Mouse (Mus musculus) heart, embryonic 13.5 days (tissue): ENCODE results near the gene Stap2. TPM values are rescaled to one million over a fixed set of nuclear protein-coding genes. Genes with fewer than 3 reads are reported as not detected.

Experiments
- ATAC-seq: fragments of 200-750 bp; cut with Nextera tagmentation; 2 replicates; pipeline ENCODE4 v1.8.0; 2017; ENCODE audit warnings: moderate TSS enrichment; ENCODE audit not compliant: insufficient number of reproducible peaks, low FRiP score, low TSS enrichment; ENCODE audit errors: extremely low read depth
- H3K27ac ChIP-seq: fragments of 300-500 bp; sonication (generic); replicated peaks from 2 replicates; pipeline ENCODE4 v1.5.1; 2015; ENCODE audit warnings: moderate library complexity, mild to moderate bottlenecking, inconsistent platforms
- H3K27me3 ChIP-seq: fragments of 300-500 bp; sonication (generic); replicated peaks from 2 replicates; pipeline ENCODE4 v1.6.1; 2015; ENCODE audit warnings: mild to moderate bottlenecking, inconsistent platforms
- H3K36me3 ChIP-seq: fragments of 300-500 bp; sonication (generic); 2 replicates; pipeline ENCODE4 v1.6.1; 2015; ENCODE audit warnings: mild to moderate bottlenecking, inconsistent platforms
- H3K4me1 ChIP-seq: fragments of 300-500 bp; sonication (generic); 2 replicates; pipeline ENCODE4 v1.6.1; 2015; ENCODE audit warnings: inconsistent platforms
- H3K4me2 ChIP-seq: fragments of 300-500 bp; sonication (generic); 2 replicates; pipeline ENCODE4 v1.6.1; 2015; ENCODE audit warnings: inconsistent platforms, mild to moderate bottlenecking, moderate library complexity
- H3K4me3 ChIP-seq: fragments of 300-500 bp; sonication (generic); 2 replicates; pipeline ENCODE4 v1.5.1; 2015; ENCODE audit warnings: moderate library complexity, mild to moderate bottlenecking, inconsistent platforms
- H3K9ac ChIP-seq: fragments of 300-500 bp; sonication (generic); 2 replicates; pipeline ENCODE4 v1.6.1; 2015; ENCODE audit warnings: inconsistent platforms, mild to moderate bottlenecking, moderate library complexity
- H3K9me3 ChIP-seq: fragments of 300-500 bp; sonication (generic); 2 replicates; pipeline ENCODE4 v1.6.1; 2016; ENCODE audit warnings: inconsistent platforms
- WGBS: fragments of 180-500 bp; shearing (Covaris S2); methylation state at CpG from one replicate; pipeline ENCODE4 v1.1.7; 2015; ENCODE audit warnings: mixed read lengths; 5-methylcytosine and 5-hydroxymethylcytosine counted together
- polyA plus RNA-seq: library from polyadenylated mRNA; unstranded; fragments of >200 nt; fragmentation: Nextera tagmentation; extraction: Ambion mirVana; gene quantifications from 2 replicates; pipeline ENCODE4 v1.2.1, GENCODE M21; 2015

Gene Stap2
- polyA plus RNA-seq, 1 experiment from 2014 or later, result 11.9 TPM

DNA sequence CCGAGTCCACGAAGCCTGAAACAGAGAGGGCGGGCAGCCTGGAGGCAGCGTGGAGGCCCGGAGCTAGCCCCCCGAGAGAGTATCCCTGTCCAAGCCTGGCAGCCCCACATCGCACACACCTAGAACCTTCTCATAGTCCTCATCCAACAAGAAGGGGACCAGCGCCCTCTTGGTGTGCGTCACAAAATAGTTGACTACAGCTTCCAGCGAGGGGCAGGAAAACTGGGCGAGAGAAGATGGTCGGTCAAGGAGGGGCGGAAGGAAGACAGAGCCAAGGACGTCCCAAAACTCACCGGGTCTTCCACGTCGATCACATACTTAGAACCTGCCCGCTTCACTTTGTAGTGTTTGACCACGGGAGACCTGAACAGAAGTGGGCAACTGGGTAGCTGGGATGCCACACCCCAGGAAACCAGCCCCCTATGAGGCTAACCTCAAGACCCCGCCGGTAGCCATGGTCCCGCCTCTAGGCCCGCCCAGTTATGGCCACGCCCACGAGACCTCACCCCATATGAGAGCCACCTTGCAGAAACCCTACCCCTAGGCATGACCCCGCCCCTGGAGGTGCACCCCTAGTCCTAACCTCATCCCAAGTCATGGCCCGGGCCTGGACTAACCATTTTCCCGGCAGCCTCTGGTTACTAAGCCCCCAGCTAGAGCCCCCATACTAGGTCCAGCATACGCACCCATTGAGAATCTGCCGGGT, 5.4 kb downstream of the Stap2 start:
- Histone ChIP-seq H3K4me2 (peak overlapping the region; percentile 47), H3K9ac (0 out of 2 replicates have a peak overlapping the region, but pooled peaks have one; percentile 33), H3K4me3 (peak overlapping the region; percentile 9; the same call in 1 of the 2 replicates), H3K4me1 (no peaks in the 10 kb centered on the region), H3K27ac (no peak overlapping the region), H3K9me3 (no peaks in the 10 kb centered on the region), H3K36me3 (peaks cover 6% of the 10 kb centered on the region; the same call in 1 of the 2 replicates), H3K27me3 (peaks cover 51% of the 10 kb centered on the region)
- 10% methylated on average over 30 of the region's 30 CpGs for WGBS
- ATAC-seq, result no peak

GRCm38 (mm10) chr17:55996007-55996406, 9.4 kb downstream of the Stap2 start:
- 78% methylated on average over 15 of the region's 15 CpGs for WGBS
- Histone ChIP-seq H3K9me3 (no peaks in the 10 kb centered on the region), H3K4me2 (no peak overlapping the region), H3K4me1 (no peaks in the 10 kb centered on the region), H3K27ac (no peak overlapping the region), H3K4me3 (no peak overlapping the region), H3K9ac (no peak overlapping the region), H3K36me3 (peaks cover 6% of the 10 kb centered on the region; the same call in 1 of the 2 replicates), H3K27me3 (peaks cover 18% of the 10 kb centered on the region)
- no peak for ATAC-seq

GRCm38 (mm10) chr17:55990278-55990898, 15.0 kb downstream of the Stap2 start:
- WGBS, result 72% methylated on average over 8 of the region's 8 CpGs
- Histone ChIP-seq H3K27ac (no peak overlapping the region), H3K4me2 (no peak overlapping the region), H3K4me3 (no peak overlapping the region), H3K27me3 (peaks cover 32% of the 10 kb centered on the region), H3K9ac (no peak overlapping the region), H3K4me1 (peaks cover 7% of the 10 kb centered on the region; the same call in 1 of the 2 replicates), H3K9me3 (no peaks in the 10 kb centered on the region), H3K36me3 (no peaks in the 10 kb centered on the region; the same call in 1 of the 2 replicates)
- no peak; the same call in 1 of the 2 replicates for ATAC-seq

- Histone ChIP-seq H3K36me3 (no peaks in the 10 kb centered on the region), H3K27me3 (peaks cover 38% of the 10 kb centered on the region), H3K9ac (peak within 1 kb of the TSS; percentile 73), H3K9me3 (no peaks in the 10 kb centered on the region), H3K4me3 (peak within 1 kb of the TSS; percentile 53), H3K4me2 (peak within 1 kb of the TSS; percentile 70), H3K27ac (no peak within 1 kb of the TSS), H3K4me1 (peaks cover 7% of the 10 kb centered on the region; the same call in 1 of the 2 replicates)
- WGBS, result 9% methylated on average over 35 of the region's 35 CpGs
- ATAC-seq, result no peak
Observed at GRCm38 (mm10) chr17:55986030-55986961, 19.1 kb downstream of the Stap2 start, which contains the start of gene Fsd1. Gene Fsd1, plus strand, starts transcription at chr17:55986509.

- peaks cover 6% of the 10 kb centered on the region for H3K4me1 ChIP-seq
- H3K9me3 ChIP-seq, result no peaks in the 10 kb centered on the region
- H3K27me3 ChIP-seq, result peaks cover 9% of the 10 kb centered on the region
- H3K27ac ChIP-seq, result no peak overlapping the region
- no peaks in the 10 kb centered on the region for H3K36me3 ChIP-seq
- WGBS, result 50% methylated on average over 3 of the region's 3 CpGs
- no peak overlapping the region for H3K9ac ChIP-seq
- H3K4me2 ChIP-seq, result no peak overlapping the region
- no peak overlapping the region for H3K4me3 ChIP-seq
- no peak for ATAC-seq
Observed at GRCm38 (mm10) chr17:55977301-55977700, 28.1 kb downstream of the Stap2 start.

- H3K27me3 ChIP-seq, result peaks cover 18% of the 10 kb centered on the region
- ATAC-seq, result peak; percentile 51
- H3K9me3 ChIP-seq, result no peaks in the 10 kb centered on the region
- 14% methylated on average over 13 of the region's 13 CpGs for WGBS
- no peaks in the 10 kb centered on the region for H3K36me3 ChIP-seq
- no peak overlapping the region for H3K4me3 ChIP-seq
- no peak overlapping the region for H3K27ac ChIP-seq
- H3K4me2 ChIP-seq, result peak overlapping the region; percentile 34
- H3K4me1 ChIP-seq, result peaks cover 7% of the 10 kb centered on the region
- H3K9ac ChIP-seq, result peak overlapping the region; percentile 15; the same call in 1 of the 2 replicates
Observed at GRCm38 (mm10) chr17:55976255-55976862, 29.0 kb downstream of the Stap2 start.

DNA sequence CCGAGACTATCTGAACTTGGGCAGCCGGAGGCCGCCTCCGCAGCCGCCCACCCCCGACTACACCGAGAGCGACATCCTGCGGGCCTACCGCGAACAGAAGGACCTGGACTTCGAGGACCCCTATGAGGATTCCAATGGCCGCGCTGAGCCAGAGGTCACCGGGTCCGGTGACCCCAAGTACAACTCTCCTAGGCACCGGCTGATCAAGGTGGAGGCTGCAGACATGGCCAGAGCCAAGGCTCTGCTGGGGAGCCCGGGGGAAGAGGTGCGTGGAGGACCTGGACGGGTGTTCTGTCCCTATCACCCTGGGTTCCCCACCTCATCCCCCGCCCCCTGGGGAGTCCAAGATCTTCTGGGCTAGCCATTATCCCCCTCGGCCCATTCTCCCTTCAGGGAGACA, 33.9 kb downstream of the Stap2 start:
- Histone ChIP-seq H3K4me3 (peak overlapping the region; percentile 59), H3K27ac (no peak overlapping the region), H3K9ac (0 out of 2 replicates have a peak overlapping the region, but pooled peaks have one; percentile 83), H3K36me3 (peaks cover 17% of the 10 kb centered on the region), H3K4me2 (peak overlapping the region; percentile 91), H3K4me1 (peaks cover 38% of the 10 kb centered on the region), H3K27me3 (peaks cover 35% of the 10 kb centered on the region), H3K9me3 (no peaks in the 10 kb centered on the region)
- ATAC-seq, result no peak
- 29% methylated on average over 22 of the region's 22 CpGs for WGBS

DNA sequence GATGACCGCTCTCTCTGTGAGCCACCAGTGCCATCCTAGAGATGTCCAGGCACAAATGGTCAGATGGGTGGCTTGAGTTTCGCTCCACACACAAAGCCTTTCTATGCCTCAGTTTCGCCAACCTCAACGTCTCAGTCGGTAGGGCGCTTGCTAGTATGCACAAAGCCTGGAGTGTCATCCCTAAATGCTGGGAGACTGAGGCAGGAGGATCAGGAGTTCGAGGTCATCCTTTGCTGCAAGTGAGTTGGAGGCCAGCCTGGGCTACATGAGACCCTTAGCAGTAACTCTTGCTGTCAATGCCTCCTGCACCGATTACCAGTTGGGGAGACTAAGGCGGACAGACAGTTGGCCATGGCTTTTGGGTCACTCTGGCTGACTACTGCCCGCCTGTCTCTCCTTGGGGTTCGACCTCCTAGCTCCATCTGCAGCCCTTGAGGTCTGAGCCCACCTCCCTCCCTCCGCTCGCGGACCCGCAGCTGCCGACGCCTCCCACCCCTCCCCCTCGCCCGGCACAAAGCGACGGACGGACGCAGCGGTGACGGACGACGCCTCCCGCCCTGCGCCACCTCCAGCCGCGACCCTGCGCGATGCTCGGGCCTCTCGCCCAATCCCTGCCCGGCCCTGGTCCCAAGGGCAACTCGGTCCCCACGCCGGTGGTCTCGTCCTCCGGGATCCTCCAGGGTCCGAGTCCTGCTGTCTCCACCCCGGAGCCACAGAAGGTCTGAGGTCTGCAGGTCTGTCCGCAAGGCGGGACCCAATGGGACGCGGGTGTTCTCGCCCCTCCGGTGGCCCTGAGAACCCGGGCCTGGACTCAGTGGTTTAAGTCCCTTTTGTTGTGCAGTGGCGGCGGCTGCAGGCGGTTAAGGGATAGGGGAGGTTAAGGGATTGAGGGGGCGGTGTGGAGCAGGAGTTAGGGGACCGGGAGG, 35.2 kb downstream of the Stap2 start, which contains the start of gene Shd:
Gene Shd, plus strand, starts transcription at position 502 of the 926 bp plus-strand sequence.
- Histone ChIP-seq H3K9me3 (no peaks in the 10 kb centered on the region), H3K36me3 (peaks cover 30% of the 10 kb centered on the region), H3K27me3 (peaks cover 35% of the 10 kb centered on the region), H3K27ac (no peak within 1 kb of the TSS), H3K4me2 (peak within 1 kb of the TSS; percentile 91), H3K4me1 (peaks cover 37% of the 10 kb centered on the region), H3K4me3 (peak within 1 kb of the TSS; percentile 59), H3K9ac (peak within 1 kb of the TSS; percentile 83)
- 7% methylated on average over 54 of the region's 55 CpGs for whole genome bisulfite sequencing
- 0 out of 2 replicates have a peak, but pooled peaks have one; percentile 18 for ATAC-seq

DNA sequence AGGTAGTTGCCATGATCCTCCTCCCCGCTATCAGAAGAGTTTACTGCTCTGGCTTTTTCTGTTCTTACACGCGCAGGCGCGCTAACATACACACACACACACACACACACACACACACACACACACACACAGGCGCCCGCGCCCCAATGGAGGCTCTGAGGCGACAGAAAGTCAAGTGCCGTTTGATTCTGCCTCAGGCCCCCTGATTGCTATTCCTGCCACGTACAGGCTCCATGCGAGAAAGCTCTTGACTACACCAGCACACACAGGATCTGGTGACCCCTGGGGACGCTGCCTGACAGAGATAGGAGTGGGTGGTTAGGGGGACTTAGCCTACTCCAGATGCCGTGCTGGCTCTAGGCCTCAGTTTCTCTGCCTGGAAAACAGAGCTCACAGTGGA, 35.8 kb downstream of the Stap2 start:
- Histone ChIP-seq H3K4me2 (peak overlapping the region; percentile 91), H3K27me3 (peaks cover 35% of the 10 kb centered on the region), H3K9me3 (no peaks in the 10 kb centered on the region), H3K4me1 (peaks cover 37% of the 10 kb centered on the region), H3K27ac (no peak overlapping the region), H3K4me3 (no peak overlapping the region), H3K9ac (peak overlapping the region; percentile 83), H3K36me3 (peaks cover 36% of the 10 kb centered on the region)
- no peak for ATAC-seq
- WGBS, result 37% methylated on average over 14 of the region's 14 CpGs

- 27% methylated on average over 7 of the region's 7 CpGs for WGBS
- Histone ChIP-seq H3K9me3 (no peaks in the 10 kb centered on the region), H3K27ac (peak overlapping the region; percentile 24; the same call in 1 of the 2 replicates), H3K9ac (peak overlapping the region; percentile 52; the same call in 1 of the 2 replicates), H3K4me2 (no peak overlapping the region), H3K36me3 (peaks cover 49% of the 10 kb centered on the region), H3K4me1 (peaks cover 39% of the 10 kb centered on the region), H3K4me3 (no peak overlapping the region), H3K27me3 (peaks cover 35% of the 10 kb centered on the region)
- ATAC-seq, result no peak
Observed at GRCm38 (mm10) chr17:55968210-55968609, 37.2 kb downstream of the Stap2 start.
